Mouse (Mus musculus) liver, embryonic 14.5 days (tissue): ENCODE measurements around the gene Arsj.

Experiments
- CTCF ChIP-seq: IDR thresholded peaks from 2 replicates; pipeline ENCODE4 v1.5.1; 2016; ENCODE audit warnings: antibody characterized with exemption, low read depth, control low read depth
- EP300 ChIP-seq: IDR thresholded peaks from 2 replicates; pipeline ENCODE4 v1.6.1; 2016; ENCODE audit warnings: antibody characterized with exemption, low read depth

- TF ChIP-seq EP300 (no peak), CTCF (no peak)
Measured at GRCm38 (mm10) chr3:126430524-126431064, 67.1 kb downstream of the Arsj start.
